Mouse (Mus musculus): ENCODE measurements around the gene Lrrc8d. TPM values are rescaled to one million over a fixed set of nuclear protein-coding genes. Genes with fewer than 3 reads are reported as not detected.

The Lrrc8d gene
- polyA plus RNA-seq, 1 experiment from 2014 or later = 39.3 TPM

DNA sequence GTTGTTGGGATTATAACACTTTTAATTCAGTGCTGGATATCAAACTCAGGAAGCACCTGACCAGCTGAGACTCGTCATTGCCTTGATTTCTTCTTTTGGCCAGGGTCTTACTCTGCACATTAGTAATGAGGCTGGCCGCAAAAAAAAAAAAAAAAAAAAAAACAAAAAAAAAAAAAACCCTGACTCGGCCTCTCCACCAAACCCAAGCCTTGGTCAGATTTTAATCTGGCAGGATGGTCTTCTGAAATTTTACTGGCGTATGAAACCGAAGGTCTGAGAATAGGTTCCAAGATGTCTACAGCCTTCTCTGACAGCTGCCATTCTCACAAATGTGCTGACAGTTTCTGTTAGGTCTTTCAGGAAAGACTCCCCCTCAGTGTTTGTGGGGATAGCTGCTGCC is 8.5 kb downstream of the Lrrc8d start:
- ATAC-seq (ENCODE audit: low FRiP score, low read depth) = no peak
- no peak overlapping the region for H3K9ac ChIP-seq
- no peaks in the 10 kb centered on the region for H3K9me3 ChIP-seq
- H3K4me2 ChIP-seq (replicated peaks) = no peak overlapping the region
- 85% methylated on average over 5 of the region's 5 CpGs for WGBS
- H3K4me3 ChIP-seq = no peak overlapping the region
- peaks cover 12% of the 10 kb centered on the region; the same call in 1 of the 2 replicates for H3K36me3 ChIP-seq
- no peaks in the 10 kb centered on the region for H3K27me3 ChIP-seq (replicated peaks)
- no peak overlapping the region for H3K27ac ChIP-seq
- peaks cover 24% of the 10 kb centered on the region for H3K4me1 ChIP-seq

- Histone ChIP-seq H3K36me3 (no peaks in the 10 kb centered on the region), H3K9me3 (no peaks in the 10 kb centered on the region), H3K27ac (no peak overlapping the region), H3K4me1 (peaks cover 15% of the 10 kb centered on the region), H3K27me3 (replicated peaks) (no peaks in the 10 kb centered on the region), H3K4me2 (replicated peaks) (no peak overlapping the region), H3K4me3 (no peak overlapping the region), H3K9ac (no peak overlapping the region)
- ATAC-seq (ENCODE audit: low FRiP score, low read depth) = no peak
- WGBS = 88% methylated on average over 7 of the region's 7 CpGs
These were observed 10.7 kb downstream of the Lrrc8d start for GRCm38 (mm10) chr5:105710473-105710872.

- ATAC-seq (ENCODE audit: low FRiP score, low read depth) = no peak
- H3K4me1 ChIP-seq = peaks cover 30% of the 10 kb centered on the region
- no peak overlapping the region for H3K9ac ChIP-seq
- H3K4me2 ChIP-seq (replicated peaks) = no peak overlapping the region
- no peaks in the 10 kb centered on the region for H3K36me3 ChIP-seq
- H3K27ac ChIP-seq = no peak overlapping the region
- 92% methylated on average over 6 of the region's 6 CpGs for WGBS
- no peaks in the 10 kb centered on the region for H3K9me3 ChIP-seq
- no peak overlapping the region for H3K4me3 ChIP-seq
- no peaks in the 10 kb centered on the region for H3K27me3 ChIP-seq (replicated peaks)
These were observed 14.7 kb downstream of the Lrrc8d start for GRCm38 (mm10) chr5:105714446-105714845.

GRCm38 (mm10) chr5:105715095-105715494 is 15.3 kb downstream of the Lrrc8d start:
- Histone ChIP-seq H3K4me2 (replicated peaks) (no peak overlapping the region), H3K4me3 (no peak overlapping the region), H3K4me1 (peaks cover 30% of the 10 kb centered on the region), H3K27ac (0 out of 2 replicates have a peak overlapping the region, but pooled peaks have one; percentile 21), H3K27me3 (replicated peaks) (no peaks in the 10 kb centered on the region), H3K9ac (no peak overlapping the region), H3K36me3 (peaks cover under 1% of the 10 kb centered on the region; the same call in 1 of the 2 replicates), H3K9me3 (no peaks in the 10 kb centered on the region)
- ATAC-seq (ENCODE audit: low FRiP score, low read depth) = no peak
- 87% methylated on average over 8 of the region's 8 CpGs for WGBS

GRCm38 (mm10) chr5:105715531-105716124 is 15.9 kb downstream of the Lrrc8d start:
- WGBS = 66% methylated on average over 10 of the region's 10 CpGs
- H3K9ac ChIP-seq = no peak overlapping the region
- peaks cover 2% of the 10 kb centered on the region; the same call in 1 of the 2 replicates for H3K36me3 ChIP-seq
- H3K4me2 ChIP-seq (replicated peaks) = no peak overlapping the region
- peaks cover 25% of the 10 kb centered on the region for H3K4me1 ChIP-seq
- H3K27ac ChIP-seq = 0 out of 2 replicates have a peak overlapping the region, but pooled peaks have one; percentile 21
- no peaks in the 10 kb centered on the region for H3K9me3 ChIP-seq
- H3K4me3 ChIP-seq = no peak overlapping the region
- no peaks in the 10 kb centered on the region for H3K27me3 ChIP-seq (replicated peaks)
- ATAC-seq (ENCODE audit: low FRiP score, low read depth) = peak; percentile 39; the same call in 1 of the 2 replicates

- WGBS = 76% methylated on average over 7 of the region's 7 CpGs
- H3K9me3 ChIP-seq = no peaks in the 10 kb centered on the region
- no peak overlapping the region for H3K4me2 ChIP-seq (replicated peaks)
- no peak overlapping the region for H3K27ac ChIP-seq
- H3K36me3 ChIP-seq = peaks cover 2% of the 10 kb centered on the region; the same call in 1 of the 2 replicates
- no peak overlapping the region for H3K4me3 ChIP-seq
- no peak for ATAC-seq (ENCODE audit: low FRiP score, low read depth)
- H3K27me3 ChIP-seq (replicated peaks) = no peaks in the 10 kb centered on the region
- H3K9ac ChIP-seq = no peak overlapping the region
- peaks cover 24% of the 10 kb centered on the region for H3K4me1 ChIP-seq
These were observed 17.5 kb downstream of the Lrrc8d start for GRCm38 (mm10) chr5:105717294-105717693.

GRCm38 (mm10) chr5:105718138-105718670 is 18.4 kb downstream of the Lrrc8d start:
- H3K27me3 ChIP-seq (replicated peaks) = no peaks in the 10 kb centered on the region
- H3K9me3 ChIP-seq = no peaks in the 10 kb centered on the region
- no peak overlapping the region for H3K27ac ChIP-seq
- no peak for ATAC-seq (ENCODE audit: low FRiP score, low read depth)
- no peak overlapping the region for H3K4me3 ChIP-seq
- no peak overlapping the region for H3K9ac ChIP-seq
- 82% methylated on average over 11 of the region's 11 CpGs for WGBS
- H3K4me2 ChIP-seq (replicated peaks) = no peak overlapping the region
- peaks cover 24% of the 10 kb centered on the region for H3K4me1 ChIP-seq
- peaks cover 7% of the 10 kb centered on the region; the same call in 1 of the 2 replicates for H3K36me3 ChIP-seq

GRCm38 (mm10) chr5:105721267-105721666 is 21.5 kb downstream of the Lrrc8d start:
- Histone ChIP-seq H3K9ac (no peak overlapping the region), H3K4me3 (no peak overlapping the region), H3K9me3 (no peaks in the 10 kb centered on the region), H3K27ac (no peak overlapping the region), H3K27me3 (replicated peaks) (no peaks in the 10 kb centered on the region), H3K4me2 (replicated peaks) (no peak overlapping the region), H3K4me1 (peaks cover 18% of the 10 kb centered on the region), H3K36me3 (peaks cover 13% of the 10 kb centered on the region)
- ATAC-seq (ENCODE audit: low FRiP score, low read depth) = no peak
- WGBS = 94% methylated on average over 4 of the region's 4 CpGs

GRCm38 (mm10) chr5:105722807-105723206 is 23.0 kb downstream of the Lrrc8d start:
- WGBS = 86% methylated on average over 11 of the region's 11 CpGs

DNA sequence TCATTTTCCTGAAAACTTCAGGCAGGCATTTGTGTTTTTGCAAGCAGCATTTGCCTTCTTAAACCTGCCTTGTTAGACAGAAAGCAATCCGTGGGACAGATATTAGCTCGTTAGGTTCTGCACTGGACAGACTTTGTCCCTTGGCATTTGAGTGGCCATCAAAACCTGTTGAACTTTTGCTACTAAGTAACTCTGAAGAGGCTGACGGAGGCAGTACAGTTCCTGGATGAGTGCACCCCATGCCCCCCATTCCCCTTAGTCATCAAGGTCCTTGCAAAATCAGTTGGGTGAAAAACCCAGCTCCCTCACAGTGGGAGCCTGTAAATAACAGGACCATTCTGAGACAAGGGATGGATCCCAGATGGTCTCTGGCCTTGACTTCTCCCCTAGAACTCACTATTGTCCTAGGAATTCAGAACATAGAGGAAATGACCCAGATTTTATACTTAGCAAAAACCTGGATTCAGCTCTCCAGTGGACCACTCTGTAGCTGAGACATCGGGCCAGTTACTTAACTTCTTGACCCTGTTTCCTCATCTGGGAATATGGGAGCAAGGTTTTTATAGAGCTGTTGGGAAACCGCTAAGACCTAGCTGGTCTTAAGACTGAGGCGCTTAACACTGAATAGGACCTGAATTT is 30.5 kb downstream of the Lrrc8d start:
- Histone ChIP-seq H3K9ac (no peak overlapping the region), H3K9me3 (no peaks in the 10 kb centered on the region), H3K4me3 (no peak overlapping the region), H3K27ac (no peak overlapping the region), H3K36me3 (peaks cover 7% of the 10 kb centered on the region), H3K4me1 (peaks cover 20% of the 10 kb centered on the region), H3K27me3 (replicated peaks) (no peaks in the 10 kb centered on the region), H3K4me2 (replicated peaks) (no peak overlapping the region)
- no peak for ATAC-seq (ENCODE audit: low FRiP score, low read depth)
- 85% methylated on average over 6 of the region's 6 CpGs for WGBS

More at GRCm38 (mm10) chr5:105722807-105723206, 23.0 kb downstream of the Lrrc8d start:
- Histone ChIP-seq H3K27ac (no peak overlapping the region), H3K4me1 (peaks cover 3% of the 10 kb centered on the region; the same call in 1 of the 2 replicates), H3K9ac (no peak overlapping the region), H3K27me3 (replicated peaks) (no peaks in the 10 kb centered on the region), H3K36me3 (peaks cover 13% of the 10 kb centered on the region), H3K4me2 (replicated peaks) (no peak overlapping the region), H3K9me3 (no peaks in the 10 kb centered on the region), H3K4me3 (no peak overlapping the region)
- no peak for ATAC-seq (ENCODE audit: low FRiP score, low read depth)

- Histone ChIP-seq H3K36me3 (peaks cover 7% of the 10 kb centered on the region), H3K4me1 (peaks cover 22% of the 10 kb centered on the region), H3K9me3 (no peaks in the 10 kb centered on the region), H3K27me3 (replicated peaks) (no peaks in the 10 kb centered on the region), H3K4me2 (replicated peaks) (peak overlapping the region; percentile 79), H3K9ac (no peak overlapping the region), H3K27ac (no peak overlapping the region), H3K4me3 (no peak overlapping the region)
- ATAC-seq (ENCODE audit: low FRiP score, low read depth) = no peak
- 29% methylated on average over 16 of the region's 16 CpGs for WGBS
These were observed 31.4 kb downstream of the Lrrc8d start for GRCm38 (mm10) chr5:105731173-105731626.

- ATAC-seq (ENCODE audit: low FRiP score, low read depth) = peak; percentile 70
- Histone ChIP-seq H3K9me3 (no peaks in the 10 kb centered on the region), H3K4me3 (peak overlapping the region; percentile 36), H3K27me3 (replicated peaks) (no peaks in the 10 kb centered on the region), H3K36me3 (peaks cover 7% of the 10 kb centered on the region), H3K27ac (peak overlapping the region; percentile 32; the same call in 1 of the 2 replicates), H3K4me1 (peaks cover 22% of the 10 kb centered on the region), H3K9ac (peak overlapping the region; percentile 54), H3K4me2 (replicated peaks) (peak overlapping the region; percentile 79)
- 6% methylated on average over 52 of the region's 52 CpGs for WGBS
These were observed 32.1 kb downstream of the Lrrc8d start for GRCm38 (mm10) chr5:105731627-105732432.

All from neural tube, embryonic 12.5 days (tissue).